ENCODE assay signal across 8 mouse cellular contexts in the genomic region with DNA sequence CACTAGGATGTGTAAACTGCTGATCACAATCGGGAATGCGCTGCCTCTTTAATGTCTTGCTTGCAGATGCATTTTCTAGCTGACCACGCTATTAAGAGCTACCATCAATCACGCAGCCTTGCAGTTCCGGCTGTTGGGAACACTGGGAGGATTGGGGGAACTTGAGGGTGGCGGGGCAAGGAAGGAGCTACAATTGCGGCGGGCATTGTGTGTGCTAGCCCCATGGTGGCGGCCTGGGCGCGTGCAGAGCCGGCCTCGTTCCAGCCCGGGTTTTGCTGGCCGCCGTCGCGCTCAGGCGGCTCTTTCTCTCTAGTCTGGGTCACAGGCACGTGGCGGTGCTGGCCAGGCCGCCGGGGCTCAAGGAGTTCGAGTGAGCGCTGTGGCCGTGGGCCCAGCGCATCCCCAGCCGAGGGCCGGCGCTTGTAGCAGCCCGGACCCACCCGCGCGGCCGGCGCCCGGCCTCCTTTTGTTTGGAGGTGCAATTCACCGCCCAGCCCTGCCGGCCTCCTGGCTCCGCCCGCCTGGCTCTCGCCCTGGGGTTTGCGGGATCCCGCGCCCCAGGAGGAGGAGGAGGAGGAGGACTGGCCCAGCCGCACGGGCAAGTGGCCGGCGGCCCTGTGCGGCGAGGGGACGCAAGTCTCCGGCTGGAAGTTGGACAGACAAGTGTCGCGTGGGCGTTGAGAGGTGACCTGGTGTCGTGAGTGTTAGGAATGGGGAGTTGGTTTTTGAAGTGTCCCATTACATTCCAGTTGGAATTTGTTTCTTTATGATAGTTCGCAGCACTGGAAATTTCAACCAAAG.
DNase-seq lines count a peak whose midpoint lies in the region; ATAC-seq and TF ChIP-seq lines count a peak whose summit lies in the region.

No protein-coding gene starts in this region.

- H3K4me1 ChIP-seq in ES-Bruce4 (ENCODE audit: control insufficient read depth, insufficient read depth, low read length), result peaks cover 2% of the 10 kb centered on the region
- H3K4me1 ChIP-seq in forebrain, embryonic 12.5 days, result peaks cover 71% of the 10 kb centered on the region
- H3K4me1 ChIP-seq in heart, postnatal 0 days (ENCODE audit: control insufficient read depth, insufficient read depth), result peaks cover 39% of the 10 kb centered on the region
- H3K4me1 ChIP-seq in liver, postnatal 0 days (ENCODE audit: insufficient read depth), result peaks cover 40% of the 10 kb centered on the region
- H3K4me1 ChIP-seq in neural tube, embryonic 13.5 days (replicated peaks), result peaks cover 82% of the 10 kb centered on the region
- H3K4me1 ChIP-seq in testis, adult 2 months (ENCODE audit: control insufficient read depth, insufficient read depth, low read length), result peaks cover 10% of the 10 kb centered on the region

- TF ChIP-seq POLR2A in ES-Bruce4 (IDR thresholded peaks at IDR 0.05; ENCODE audit: insufficient read depth, low read length), result no peak
- TF ChIP-seq POLR2A in testis, adult 2 months (IDR thresholded peaks at IDR 0.05; ENCODE audit: control insufficient read depth, low read depth, low read length), result peak; percentile 33; the same call in 1 of the 2 replicates

- H3K9ac ChIP-seq in ES-Bruce4 (ENCODE audit: low read depth, poor library complexity, severe bottlenecking), result peak overlapping the region; percentile 80
- H3K9ac ChIP-seq in forebrain, embryonic 12.5 days, result peak overlapping the region; percentile 69
- peak overlapping the region; percentile 65 for H3K9ac ChIP-seq in heart, postnatal 0 days (replicated peaks; ENCODE audit: low read depth, low read length)
- H3K9ac ChIP-seq in liver, postnatal 0 days (replicated peaks), result peak overlapping the region; percentile 78
- H3K9ac ChIP-seq in neural tube, embryonic 13.5 days, result peak overlapping the region; percentile 86

- no peaks in the 10 kb centered on the region for H3K9me3 ChIP-seq in ES-Bruce4 (replicated peaks; ENCODE audit: control insufficient read depth, insufficient read depth, low read length, poor library complexity, severe bottlenecking)
- H3K9me3 ChIP-seq in forebrain, embryonic 12.5 days, result no peaks in the 10 kb centered on the region
- H3K9me3 ChIP-seq in heart, postnatal 0 days (replicated peaks; ENCODE audit: control insufficient read depth, low read length), result no peaks in the 10 kb centered on the region
- H3K9me3 ChIP-seq in liver, postnatal 0 days (ENCODE audit: low read length), result no peaks in the 10 kb centered on the region
- no peaks in the 10 kb centered on the region for H3K9me3 ChIP-seq in neural tube, embryonic 13.5 days

- H3K27ac ChIP-seq in ES-Bruce4 (ENCODE audit: insufficient read depth, low read length), result peak overlapping the region; percentile 3; the same call in 1 of the 2 replicates
- peak overlapping the region; percentile 94 for H3K27ac ChIP-seq in forebrain, embryonic 12.5 days
- H3K27ac ChIP-seq in heart, postnatal 0 days (ENCODE audit: low read depth), result peak overlapping the region; percentile 83
- peak overlapping the region; percentile 80 for H3K27ac ChIP-seq in liver, postnatal 0 days (ENCODE audit: low read depth)
- peak overlapping the region; percentile 94 for H3K27ac ChIP-seq in neural tube, embryonic 13.5 days (replicated peaks)
- H3K27ac ChIP-seq in testis, adult 2 months (ENCODE audit: control insufficient read depth, insufficient read depth, low read depth, low read length), result peak overlapping the region; percentile 44; the same call in 1 of the 2 replicates

- H3K27me3 ChIP-seq in ES-Bruce4 (ENCODE audit: control insufficient read depth, insufficient read depth, low read length, poor library complexity, severe bottlenecking), result no peaks in the 10 kb centered on the region
- no peaks in the 10 kb centered on the region for H3K27me3 ChIP-seq in forebrain, embryonic 12.5 days
- no peaks in the 10 kb centered on the region for H3K27me3 ChIP-seq in heart, postnatal 0 days (ENCODE audit: control insufficient read depth, insufficient read depth, low read length)
- no peaks in the 10 kb centered on the region for H3K27me3 ChIP-seq in liver, postnatal 0 days (ENCODE audit: insufficient read depth, low read length)
- no peaks in the 10 kb centered on the region for H3K27me3 ChIP-seq in neural tube, embryonic 13.5 days
- H3K27me3 ChIP-seq in testis, adult 2 months (ENCODE audit: control insufficient read depth, insufficient read depth, low read length), result no peaks in the 10 kb centered on the region

- no peaks in the 10 kb centered on the region for H3K36me3 ChIP-seq in ES-Bruce4 (ENCODE audit: control insufficient read depth, insufficient read depth, low read length, poor library complexity, severe bottlenecking)
- H3K36me3 ChIP-seq in forebrain, embryonic 12.5 days (replicated peaks), result no peaks in the 10 kb centered on the region
- H3K36me3 ChIP-seq in heart, postnatal 0 days (replicated peaks; ENCODE audit: control insufficient read depth, insufficient read depth, low read length), result no peaks in the 10 kb centered on the region
- H3K36me3 ChIP-seq in liver, postnatal 0 days (replicated peaks; ENCODE audit: insufficient read depth, low read length), result no peaks in the 10 kb centered on the region
- H3K36me3 ChIP-seq in neural tube, embryonic 13.5 days, result no peaks in the 10 kb centered on the region
- no peaks in the 10 kb centered on the region for H3K36me3 ChIP-seq in testis, adult 2 months (ENCODE audit: control insufficient read depth, insufficient read depth, low read length)

- DNase-seq in c-Kit-positive CD71-negative TER-119-negative erythroid progenitor cells, embryonic 14.5 days (ENCODE audit: low read depth), result peak; percentile 54
- DNase-seq in heart, postnatal 0 days (ENCODE audit: low spot score), result peak; percentile 75
- DNase-seq in kidney, postnatal 36 days, result peak; percentile 81 to 89
- DNase-seq in liver, postnatal 0 days, result peak; percentile 81

- TF ChIP-seq CTCF in ES-Bruce4 (IDR thresholded peaks at IDR 0.05; ENCODE audit: low read depth, low read length), result no peak
- TF ChIP-seq CTCF in heart, postnatal 0 days (IDR thresholded peaks at IDR 0.05; ENCODE audit: low read depth), result no peak
- peak; percentile 32; the same call in 1 of the 2 replicates for TF ChIP-seq CTCF in liver, postnatal 0 days (IDR thresholded peaks at IDR 0.05; ENCODE audit: low read depth)
- no peak for TF ChIP-seq CTCF in testis, adult 2 months (IDR thresholded peaks at IDR 0.05; ENCODE audit: control insufficient read depth, insufficient read depth, insufficient replicate concordance, low read depth, low read length)

- WGBS in forebrain, embryonic 12.5 days, result under 1% methylated on average over 56 of the region's 58 CpGs
- WGBS in heart, postnatal 0 days, result under 1% methylated on average over 54 of the region's 58 CpGs
- under 1% methylated on average over 54 of the region's 58 CpGs for WGBS in liver, postnatal 0 days (ENCODE audit: insufficient replicate concordance)
- whole genome bisulfite sequencing in neural tube, embryonic 13.5 days, result 0% methylated on average over 53 of the region's 58 CpGs

- peak; percentile 89 for ATAC-seq in forebrain, embryonic 12.5 days (ENCODE audit: low FRiP score)
- ATAC-seq in heart, postnatal 0 days (ENCODE audit: insufficient read depth, low read depth), result peak; percentile 88
- peak; percentile 86 for ATAC-seq in liver, postnatal 0 days
- peak; percentile 85 for ATAC-seq in neural tube, embryonic 13.5 days (ENCODE audit: low read depth)

- H3K4me2 ChIP-seq in forebrain, embryonic 12.5 days, result peak overlapping the region; percentile 87
- H3K4me2 ChIP-seq in heart, postnatal 0 days (ENCODE audit: low read depth, low read length), result peak overlapping the region; percentile 96
- peak overlapping the region; percentile 96 for H3K4me2 ChIP-seq in liver, postnatal 0 days (ENCODE audit: low read depth, low read length)
- H3K4me2 ChIP-seq in neural tube, embryonic 13.5 days, result peak overlapping the region; percentile 85

- no peak for TF ChIP-seq EP300 in ES-Bruce4 (IDR thresholded peaks at IDR 0.05; ENCODE audit: insufficient read depth, low read depth, low read length)
- TF ChIP-seq EP300 in heart, postnatal 0 days (IDR thresholded peaks at IDR 0.05; ENCODE audit: low read depth), result peak; percentile 56; the same call in 1 of the 2 replicates
- TF ChIP-seq EP300 in liver, postnatal 0 days (IDR thresholded peaks at IDR 0.05; ENCODE audit: low read depth), result no peak

- H3K4me3 ChIP-seq in ES-Bruce4 (ENCODE audit: low read depth, low read length), result peak overlapping the region; percentile 83
- H3K4me3 ChIP-seq in forebrain, embryonic 12.5 days (replicated peaks), result peak overlapping the region; percentile 53
- peak overlapping the region; percentile 59 for H3K4me3 ChIP-seq in heart, postnatal 0 days (ENCODE audit: low read depth, low read length)
- peak overlapping the region; percentile 68 for H3K4me3 ChIP-seq in liver, postnatal 0 days (ENCODE audit: low read depth, low read length)
- peak overlapping the region; percentile 50 for H3K4me3 ChIP-seq in neural tube, embryonic 13.5 days
- H3K4me3 ChIP-seq in testis, adult 2 months (ENCODE audit: control insufficient read depth, low read depth, low read length), result peak overlapping the region; percentile 73

Comparison
In these comparisons a context has a peak if more than half of its experiments do, and no peak if none do; other contexts are left out.
1. Peak in every context shown above with its lines: DNase-seq, ATAC-seq, H3K4me3 ChIP-seq and H3K27ac ChIP-seq.
2. H3K27ac ChIP-seq: peak in every context shown above with its lines; median percentile 94 in forebrain, embryonic 12.5 days; 94 in neural tube, embryonic 13.5 days; 83 in heart, postnatal 0 days; 80 in liver, postnatal 0 days; 44 in testis, adult 2 months; 3 in ES-Bruce4.